Mouse (Mus musculus) kidney, adult 2 months (tissue): ENCODE measurements around the gene Nudcd3. TPM values are rescaled to one million over a fixed set of nuclear protein-coding genes. Genes with fewer than 3 reads are reported as not detected.

Experiments used
- DNase-seq: peaks from one replicate; pipeline ENCODE4 v3.0.0; 2021
- H3K27ac ChIP-seq: fragments of 200-500 bp; 2 replicates; pipeline ENCODE4 v1.5.1; 2012; ENCODE audit warnings: low read depth, low read length, control low read depth, inconsistent platforms; ENCODE audit not compliant: insufficient read depth
- H3K27me3 ChIP-seq: fragments of 200-500 bp; replicated peaks from 2 replicates; pipeline ENCODE4 v1.6.1; 2012; ENCODE audit warnings: mild to moderate bottlenecking, moderate library complexity, low read length, inconsistent platforms; ENCODE audit not compliant: control insufficient read depth, insufficient read depth
- H3K36me3 ChIP-seq: fragments of 200-500 bp; 2 replicates; pipeline ENCODE4 v1.6.1; 2012; ENCODE audit warnings: mild to moderate bottlenecking, moderate library complexity, low read length, inconsistent platforms; ENCODE audit not compliant: control insufficient read depth, insufficient read depth
- H3K4me1 ChIP-seq: fragments of 200-500 bp; 2 replicates; pipeline ENCODE4 v1.6.1; 2011; ENCODE audit warnings: low read length; ENCODE audit not compliant: control insufficient read depth, insufficient read depth
- H3K4me3 ChIP-seq: fragments of 200-500 bp; 2 replicates; pipeline ENCODE4 v1.5.1; 2011; ENCODE audit warnings: mild to moderate bottlenecking, low read depth, low read length, control low read depth; ENCODE audit not compliant: insufficient read depth
- CTCF ChIP-seq: fragments of 200-500 bp; conservative IDR thresholded peaks from 2 replicates; pipeline ENCODE4 v1.5.1; 2011; ENCODE audit warnings: low read depth, mild to moderate bottlenecking, control low read depth, low read length, moderate library complexity, mixed read lengths; ENCODE audit not compliant: insufficient read depth, insufficient read length
- POLR2A ChIP-seq: fragments of 200-500 bp; IDR thresholded peaks from one replicate; pipeline ENCODE4 v1.6.1; 2011; ENCODE audit warnings: low read depth, low read length, control low read depth
- WGBS: fragments of 180-500 bp; shearing (Covaris S2); methylation state at CpG from one replicate; pipeline ENCODE4 v1.1.7; 2018; 5-methylcytosine and 5-hydroxymethylcytosine counted together
- polyA plus RNA-seq: library from polyadenylated mRNA; depleted of rRNA; stranded (reverse); fragments of >200 nt; gene quantifications from 2 replicates; pipeline ENCODE4 v1.2.3, GENCODE M21; 2012

Nudcd3 gene
- polyA plus RNA-seq, 1 experiment: 40.8 TPM

- Histone ChIP-seq H3K27me3 (no peaks in the 10 kb centered on the region), H3K36me3 (no peaks in the 10 kb centered on the region), H3K4me1 (peaks cover 10% of the 10 kb centered on the region)
These were observed 3.4 kb downstream of the Nudcd3 start for GRCm38 (mm10) chr11:6196780-6197179.

GRCm38 (mm10) chr11:6187878-6188277 lies 12.3 kb downstream of the Nudcd3 start:
- Histone ChIP-seq H3K36me3 (no peaks in the 10 kb centered on the region), H3K4me1 (peaks cover 3% of the 10 kb centered on the region; the same call in 1 of the 2 replicates), H3K27me3 (no peaks in the 10 kb centered on the region), H3K4me3 (no peak overlapping the region), H3K27ac (no peak overlapping the region)
- peak; percentile 99 for TF ChIP-seq CTCF
- no peak for TF ChIP-seq POLR2A
- WGBS: 1% methylated on average over 2 of the region's 2 CpGs
- DNase-seq: peak; percentile 92

More at GRCm38 (mm10) chr11:6196780-6197179, 3.4 kb downstream of the Nudcd3 start:
- TF ChIP-seq POLR2A (no peak), CTCF (no peak)
- Histone ChIP-seq H3K4me3 (no peak overlapping the region), H3K27ac (no peak overlapping the region)
- 79% methylated on average over 8 of the region's 8 CpGs for WGBS
- DNase-seq: no peak

GRCm38 (mm10) chr11:6187399-6187798 lies 12.8 kb downstream of the Nudcd3 start:
- TF ChIP-seq CTCF: no peak
- no peak for TF ChIP-seq POLR2A
- Histone ChIP-seq H3K36me3 (no peaks in the 10 kb centered on the region), H3K27ac (no peak overlapping the region), H3K4me3 (no peak overlapping the region), H3K4me1 (peaks cover 3% of the 10 kb centered on the region; the same call in 1 of the 2 replicates), H3K27me3 (no peaks in the 10 kb centered on the region)
- WGBS: 67% methylated on average over 3 of the region's 3 CpGs
- DNase-seq: no peak

GRCm38 (mm10) chr11:6184202-6184935 lies 15.8 kb downstream of the Nudcd3 start:
- DNase-seq: no peak
- peaks cover 3% of the 10 kb centered on the region; the same call in 1 of the 2 replicates for H3K4me1 ChIP-seq
- no peaks in the 10 kb centered on the region for H3K36me3 ChIP-seq
- no peak overlapping the region for H3K4me3 ChIP-seq
- H3K27me3 ChIP-seq: no peaks in the 10 kb centered on the region
- no peak overlapping the region for H3K27ac ChIP-seq
- WGBS: 41% methylated on average over 11 of the region's 11 CpGs
- TF ChIP-seq CTCF: no peak
- no peak for TF ChIP-seq POLR2A

GRCm38 (mm10) chr11:6183246-6183645 lies 17.0 kb downstream of the Nudcd3 start:
- Histone ChIP-seq H3K4me1 (peaks cover 8% of the 10 kb centered on the region; the same call in 1 of the 2 replicates), H3K4me3 (no peak overlapping the region), H3K27me3 (no peaks in the 10 kb centered on the region), H3K27ac (no peak overlapping the region), H3K36me3 (no peaks in the 10 kb centered on the region)
- no peak for DNase-seq
- TF ChIP-seq POLR2A (no peak), CTCF (no peak)
- WGBS: 58% methylated on average over 2 of the region's 2 CpGs

- no peak overlapping the region for H3K4me3 ChIP-seq
- no peaks in the 10 kb centered on the region for H3K27me3 ChIP-seq
- peaks cover 8% of the 10 kb centered on the region; the same call in 1 of the 2 replicates for H3K4me1 ChIP-seq
- H3K27ac ChIP-seq: no peak overlapping the region
- WGBS: 57% methylated on average over 6 of the region's 6 CpGs
- TF ChIP-seq CTCF: no peak
- TF ChIP-seq POLR2A: no peak
- DNase-seq: no peak
- H3K36me3 ChIP-seq: no peaks in the 10 kb centered on the region
These were observed 19.3 kb downstream of the Nudcd3 start for GRCm38 (mm10) chr11:6180811-6181399.

- no peaks in the 10 kb centered on the region for H3K27me3 ChIP-seq
- peaks cover 5% of the 10 kb centered on the region; the same call in 1 of the 2 replicates for H3K4me1 ChIP-seq
- 48% methylated on average over 8 of the region's 8 CpGs for WGBS
- H3K36me3 ChIP-seq: no peaks in the 10 kb centered on the region
- H3K27ac ChIP-seq: no peak overlapping the region
- H3K4me3 ChIP-seq: no peak overlapping the region
- no peak for DNase-seq
- TF ChIP-seq CTCF (no peak), POLR2A (no peak)
These were observed 21.0 kb downstream of the Nudcd3 start for GRCm38 (mm10) chr11:6179194-6179593.
